Comparison of ENCODE assay signal across 16 mouse cellular contexts in genomic region chr4:107988931-107989330, GRCm38 (mm10). TPM values are rescaled to one million over a fixed set of nuclear protein-coding genes. Genes with fewer than 3 reads are reported as not detected.
A peak's percentile ranks its signal among the peaks of the same experiment; 100 is the strongest.
DNase-seq lines count a peak whose midpoint lies in the region; ATAC-seq and TF ChIP-seq lines count a peak whose summit lies in the region.
"Had no signal": no experiment of that assay in that cellular context is flagged by ENCODE, and none has a peak within 500 bp of the region (broad histone marks: within the 10 kb centered on the region; RNA-seq: fewer than 3 reads in every experiment).

No protein-coding gene starts in this region.

- H3K27ac ChIP-seq in gastrocnemius, adult 2 months, result no peak overlapping the region
- H3K27ac ChIP-seq in thymus, adult 2 months (ENCODE audit: control insufficient read depth, insufficient read depth, low read length), result no peak overlapping the region
- no peak overlapping the region for H3K27ac ChIP-seq in limb, embryonic 10.5 days
- H3K27ac ChIP-seq: embryonic facial prominence, embryonic 10.5 days; hindbrain, embryonic 13.5 days; left cerebral cortex, adult 2 months; lung, embryonic 15.5 days; neural tube, embryonic 12.5 days had no signal

- H3K4me1 ChIP-seq in thymus, adult 2 months (replicated peaks; ENCODE audit: control insufficient read depth, insufficient read depth, low read length), result no peaks in the 10 kb centered on the region
- H3K4me1 ChIP-seq in limb, embryonic 10.5 days, result peaks cover 17% of the 10 kb centered on the region
- H3K4me1 ChIP-seq: neural tube, embryonic 12.5 days had no signal

- peak; percentile 14 for DNase-seq in gastrocnemius, adult 2 months
- DNase-seq in gastrocnemius, postnatal 25 days, result no peak
- DNase-seq in lung, postnatal 25 days (ENCODE audit: low spot score), result peak; percentile 38
- DNase-seq in thymus, adult 2 months, result peak; percentile 32
- no peak for DNase-seq in right cerebral cortex, adult 2 months (ENCODE audit: low spot score in 2 of 2)
- DNase-seq in cerebellum, postnatal 36 days, result no peak
- no peak for DNase-seq in limb, embryonic 10.5 days (ENCODE audit: low spot score)
- DNase-seq: cerebellum, adult 11 months; forebrain, postnatal 0 days had no signal

- 4% methylated on average over 8 of the region's 8 CpGs for WGBS in thymus, adult 2 months
- WGBS in limb, embryonic 10.5 days, result 54% methylated on average over 8 of the region's 8 CpGs

- intact Hi-C loops in gastrocnemius, adult 2 months (cut with DNase I), result no loop called here

- no peaks in the 10 kb centered on the region for H3K9me3 ChIP-seq in limb, embryonic 10.5 days (replicated peaks)
- H3K9me3 ChIP-seq: embryonic facial prominence, embryonic 10.5 days; hindbrain, embryonic 13.5 days; lung, embryonic 15.5 days; neural tube, embryonic 12.5 days had no signal

- H3K36me3 ChIP-seq in thymus, adult 2 months (ENCODE audit: control insufficient read depth, insufficient read depth, low read length), result no peaks in the 10 kb centered on the region
- H3K36me3 ChIP-seq in limb, embryonic 10.5 days, result no peaks in the 10 kb centered on the region
- H3K36me3 ChIP-seq: embryonic facial prominence, embryonic 10.5 days; hindbrain, embryonic 13.5 days; lung, embryonic 15.5 days; neural tube, embryonic 12.5 days had no signal

- TF ChIP-seq CTCF in gastrocnemius, adult 2 months (IDR thresholded peaks at IDR 0.05), result no peak
- TF ChIP-seq CTCF in thymus, adult 2 months (IDR thresholded peaks at IDR 0.05; ENCODE audit: borderline replicate concordance, control insufficient read depth, extremely low read depth, insufficient read depth, low read length, poor library complexity), result no peak

- no peak overlapping the region for H3K4me3 ChIP-seq in gastrocnemius, adult 2 months
- H3K4me3 ChIP-seq in thymus, adult 2 months (ENCODE audit: control insufficient read depth, insufficient read depth, low read length), result no peak overlapping the region
- H3K4me3 ChIP-seq in limb, embryonic 10.5 days, result no peak overlapping the region
- H3K4me3 ChIP-seq: embryonic facial prominence, embryonic 10.5 days; hindbrain, embryonic 13.5 days; left cerebral cortex, adult 2 months; lung, embryonic 15.5 days; neural tube, embryonic 12.5 days had no signal

- peak; percentile 95 for ATAC-seq in granulocyte monocyte progenitor cell, adult 5-6 weeks (replicated peaks; ENCODE audit: poor library complexity, severe bottlenecking)
- ATAC-seq: forebrain, postnatal 0 days had no signal

- TF ChIP-seq POLR2A in thymus, adult 2 months (IDR thresholded peaks at IDR 0.05; ENCODE audit: control insufficient read depth, extremely low read depth, insufficient read depth, low read length, poor library complexity), result no peak

- no peaks in the 10 kb centered on the region for H3K27me3 ChIP-seq in thymus, adult 2 months (ENCODE audit: control insufficient read depth, insufficient read depth, low read length)
- H3K27me3 ChIP-seq in limb, embryonic 10.5 days (ENCODE audit: low read depth, poor library complexity, severe bottlenecking), result 0 out of 2 replicates have a peak, but pooled peaks cover 6% of the 10 kb centered on the region
- H3K27me3 ChIP-seq: hindbrain, embryonic 13.5 days; lung, embryonic 15.5 days; neural tube, embryonic 12.5 days had no signal

RNA-seq across cellular contexts. Expression of gene Slc1a7, which starts 20.8 kb away (rescaled TPM):
- under 1 TPM; 0.10 to 0.17 TPM for total RNA-seq in gastrocnemius, adult 2 months (2021)
- total RNA-seq in gastrocnemius, postnatal 25 days (2021), result under 1 TPM; 0.11 to 0.26 TPM
- total RNA-seq in granulocyte monocyte progenitor cell, adult 5-6 weeks (2014; fragmentation: Nextera tagmentation), result not detected in 2 replicates
- not detected in 2 replicates for total RNA-seq in granulocyte monocyte progenitor cell, adult 5-6 weeks (2017)
- 0.18 and 0.23 TPM in 2 replicates for polyA plus RNA-seq in thymus, adult 2 months (2012; rRNA removed)
- polyA plus RNA-seq in limb, embryonic 10.5 days (2016; fragmentation: Nextera tagmentation; extraction: Ambion mirVana), result not detected in 2 replicates
- total RNA-seq: forebrain, postnatal 0 days had no signal
- polyA plus RNA-seq: embryonic facial prominence, embryonic 10.5 days; hindbrain, embryonic 13.5 days; kidney, embryonic 16.5 days; neural tube, embryonic 12.5 days had no signal

Comparison
In these comparisons a context has a peak if more than half of its experiments do, and no peak if none do; other contexts are left out.
1. DNase-seq: peak in gastrocnemius, adult 2 months (single experiment), lung, postnatal 25 days (single experiment) and thymus, adult 2 months (single experiment); none in gastrocnemius, postnatal 25 days (single experiment), right cerebral cortex, adult 2 months (0 of 2), cerebellum, postnatal 36 days (0 of 2) and limb, embryonic 10.5 days (single experiment).